Mouse (Mus musculus) right cerebral cortex, adult 18-20 months (tissue): Measurements from ENCODE around the gene Elavl4.

Source experiments
- DNase-seq: peaks from one replicate; pipeline ENCODE4 v3.0.0; 2022; ENCODE audit warnings: mixed read lengths

Elavl4 gene

DNA sequence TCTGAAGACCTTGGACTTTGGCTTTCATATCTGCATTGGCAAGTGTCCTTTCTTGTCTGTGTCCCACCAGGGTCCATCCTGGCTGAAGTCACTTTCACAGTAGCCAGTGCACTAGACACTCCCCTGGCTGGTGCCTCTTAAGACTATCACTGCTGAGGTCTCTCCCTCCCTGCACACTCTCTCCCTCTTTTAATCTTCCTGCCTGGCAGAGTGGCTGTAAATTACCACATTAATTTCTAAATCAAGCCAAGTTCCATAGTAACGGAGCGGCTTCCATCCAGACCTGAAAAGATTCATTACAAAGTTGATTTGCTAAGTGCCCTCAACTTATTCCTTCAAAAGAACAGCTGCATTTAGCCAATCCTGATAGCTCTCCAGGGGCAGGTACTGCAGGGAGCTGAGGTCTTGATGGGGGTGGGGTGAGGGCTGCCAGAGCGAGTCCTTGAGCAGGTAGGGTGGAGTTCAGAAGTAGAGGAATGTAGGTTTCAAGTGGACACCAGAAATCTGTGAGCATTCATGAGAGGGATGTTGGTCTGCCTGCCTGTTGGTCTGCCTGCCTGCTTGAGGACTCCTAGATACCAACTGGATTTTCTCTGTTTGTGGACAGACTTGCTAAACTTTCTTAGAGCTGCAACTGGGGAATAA, 194.1 kb downstream of the Elavl4 start:
- DNase-seq = no peak

DNA sequence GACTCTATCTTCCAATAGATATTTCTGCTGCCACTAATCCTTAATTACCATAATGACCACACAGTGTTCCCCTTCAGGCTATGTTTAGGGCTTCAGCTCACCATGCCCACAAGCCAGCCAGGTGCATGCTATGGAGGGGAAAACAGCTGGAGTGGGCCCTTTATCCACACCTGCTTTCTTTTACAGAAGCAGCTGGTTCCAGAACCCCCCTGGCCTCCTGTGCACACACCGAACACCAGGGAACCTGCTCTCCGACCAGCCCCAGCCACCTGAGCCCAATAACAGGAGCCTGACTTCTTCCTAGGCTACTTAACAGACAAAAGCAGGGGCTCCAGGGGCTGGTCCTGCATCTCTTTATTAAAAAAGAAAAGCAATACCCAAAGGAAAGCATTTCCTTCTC, 195.8 kb downstream of the Elavl4 start:
- DNase-seq = no peak
